Mouse (Mus musculus): ENCODE results near the gene Gm20855.
"Not testable (repeated sequence)": the region's sequence is repeated elsewhere in the genome, so short reads cannot be mapped to it uniquely, and the experiment has no call there.

The Gm20855 gene

DNA sequence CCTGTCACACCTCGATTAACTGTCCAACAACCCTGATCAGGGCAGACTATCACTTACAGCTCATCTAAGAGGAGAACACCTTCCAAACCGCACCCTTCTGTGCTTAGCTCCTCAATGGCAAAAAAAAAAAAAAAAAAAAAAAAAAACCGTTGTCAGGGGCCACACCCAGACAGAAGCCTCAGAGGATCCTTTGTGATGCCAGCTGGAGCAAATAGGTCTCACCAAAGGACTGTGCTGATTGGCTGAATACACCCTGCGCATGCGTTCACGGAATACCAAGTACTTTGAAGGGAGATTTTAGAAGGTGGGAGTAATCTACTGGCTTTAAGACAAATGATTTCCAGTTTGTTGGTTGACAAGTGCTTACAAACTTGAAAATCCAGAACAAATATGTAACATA, at the start of gene Gm20855:
Gene Gm20855 (minus strand): TSS at position 101 of the 400 bp plus-strand sequence.
- DNase-seq: not testable (repeated sequence)

Measured in kidney, adult 9 months (tissue).